Mouse (Mus musculus): ENCODE measurements at regions not wholly inside any gene's neighbourhood (a gene's known extent, or its start where the extent isn't known, plus 50 kb on each side); places are given as distances from the start of the nearest gene placed in this dataset.

DNA sequence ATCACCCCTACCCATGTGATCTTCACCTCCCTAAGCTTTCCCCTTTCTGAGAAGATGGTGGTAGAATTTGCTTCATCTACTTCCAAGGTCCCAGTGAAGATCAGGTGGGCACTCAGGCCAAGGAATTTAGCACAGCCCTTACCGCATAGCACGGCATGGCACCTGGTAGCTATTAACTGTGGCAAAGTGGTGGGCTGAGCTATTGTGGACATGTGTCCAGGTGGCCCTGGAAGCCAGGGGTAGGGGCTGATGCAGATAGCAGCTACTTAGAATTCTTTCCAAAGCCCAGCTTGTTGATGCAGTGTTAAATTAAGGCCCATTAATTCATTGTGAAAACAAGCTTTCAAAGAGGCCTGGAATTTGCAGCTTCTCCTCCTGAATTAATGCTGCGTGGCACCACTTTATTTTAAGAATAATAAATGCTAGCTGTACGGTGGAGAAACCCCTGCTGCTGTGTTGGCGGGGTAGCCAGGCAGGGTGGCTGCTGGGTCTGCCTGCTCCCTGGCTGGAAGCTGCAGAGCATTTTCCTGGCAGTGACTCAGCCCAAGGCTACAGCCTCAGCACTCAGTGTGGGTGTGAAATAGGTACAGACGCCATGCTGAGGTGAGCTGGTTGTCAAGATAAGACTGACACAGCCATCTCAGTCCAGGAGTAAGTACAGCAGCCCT lies 208.4 kb upstream of the Wscd1 start:
- TF ChIP-seq CTCF (IDR thresholded peaks at IDR 0.05; ENCODE audit: low read depth, low read length) (no peak), POLR2A (IDR thresholded peaks at IDR 0.05; ENCODE audit: borderline replicate concordance, low read depth, low read length) (no peak)
